ENCODE assay signal across 30 mouse cellular contexts in the genomic region with DNA sequence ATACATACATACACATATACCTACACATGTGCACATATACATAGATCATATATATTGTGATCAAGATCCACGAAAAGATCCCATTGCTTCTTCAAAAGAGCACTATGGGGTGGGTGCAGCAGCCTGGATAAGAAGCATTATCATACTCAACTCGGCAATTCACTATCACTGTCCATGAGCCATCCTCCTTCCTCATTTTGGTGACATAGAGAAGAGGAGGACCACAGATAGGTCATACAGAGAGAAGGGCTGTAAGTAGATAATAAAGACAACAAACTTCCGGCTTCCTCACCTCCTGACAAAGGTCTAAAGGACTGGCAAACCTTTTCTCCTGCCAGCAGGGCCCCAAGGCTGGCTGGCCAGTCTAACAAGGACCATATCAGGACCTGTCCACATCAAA.
"Had no signal": no experiment of that assay in that cellular context is flagged by ENCODE, and none has a peak within 500 bp of the region (broad histone marks: within the 10 kb centered on the region; RNA-seq: fewer than 3 reads in every experiment).

No protein-coding gene starts in this region.

- H3K4me3 ChIP-seq: heart, embryonic 12.5 days; heart, embryonic 13.5 days; heart, embryonic 15.5 days; hindbrain, embryonic 10.5 days; hindbrain, embryonic 12.5 days; hindbrain, embryonic 13.5 days; hindbrain, embryonic 15.5 days; intestine, embryonic 15.5 days; kidney, embryonic 15.5 days; layer of hippocampus, adult 2 months; left cerebral cortex, adult 2 months had no signal

- H3K4me1 ChIP-seq: heart, embryonic 13.5 days; heart, embryonic 15.5 days; hindbrain, embryonic 10.5 days; hindbrain, embryonic 12.5 days; hindbrain, embryonic 13.5 days; hindbrain, embryonic 15.5 days; intestine, embryonic 15.5 days; kidney, embryonic 15.5 days had no signal

- DNase-seq: heart, postnatal 10 days; heart, postnatal 14 days; heart, postnatal 36 days; heart, postnatal 4 days; kidney, adult 11 months; kidney, adult 18-20 months; kidney, adult 2 months; kidney, adult 8-10 months; kidney, adult 9 months; kidney, postnatal 10 days; kidney, postnatal 14 days; kidney, postnatal 25 days; kidney, postnatal 36 days; kidney, postnatal 4 days; layer of hippocampus, adult 9-11 months; layer of hippocampus, postnatal 36 days had no signal

- H3K27me3 ChIP-seq: heart, embryonic 12.5 days; heart, embryonic 13.5 days; heart, embryonic 15.5 days; hindbrain, embryonic 12.5 days; hindbrain, embryonic 13.5 days; hindbrain, embryonic 15.5 days; intestine, embryonic 15.5 days had no signal

- H3K36me3 ChIP-seq: heart, embryonic 12.5 days; heart, embryonic 13.5 days; heart, embryonic 15.5 days; hindbrain, embryonic 10.5 days; hindbrain, embryonic 12.5 days; hindbrain, embryonic 13.5 days; hindbrain, embryonic 15.5 days; intestine, embryonic 15.5 days; kidney, embryonic 15.5 days had no signal

- H3K9ac ChIP-seq: heart, embryonic 12.5 days; heart, embryonic 13.5 days; heart, embryonic 15.5 days; hindbrain, embryonic 12.5 days; hindbrain, embryonic 13.5 days; hindbrain, embryonic 14.5 days; hindbrain, embryonic 15.5 days; intestine, embryonic 15.5 days; kidney, embryonic 15.5 days had no signal

- H3K27ac ChIP-seq: heart, embryonic 13.5 days; heart, embryonic 15.5 days; hindbrain, embryonic 10.5 days; hindbrain, embryonic 12.5 days; hindbrain, embryonic 13.5 days; hindbrain, embryonic 14.5 days; hindbrain, embryonic 15.5 days; hindbrain, postnatal 0 days; intestine, embryonic 15.5 days; kidney, embryonic 15.5 days; kidney, postnatal 0 days; layer of hippocampus, adult 2 months; left cerebral cortex, adult 2 months had no signal

- H3K9me3 ChIP-seq: heart, embryonic 12.5 days; heart, embryonic 13.5 days; heart, embryonic 15.5 days; hindbrain, embryonic 10.5 days; hindbrain, embryonic 12.5 days; hindbrain, embryonic 13.5 days; hindbrain, embryonic 15.5 days; intestine, embryonic 15.5 days; kidney, embryonic 15.5 days had no signal
